Mouse (Mus musculus) intestine, postnatal 0 days (tissue): Measurements from ENCODE around the gene Stap2. TPM values are rescaled to one million over a fixed set of nuclear protein-coding genes. Genes with fewer than 3 reads are reported as not detected.
A peak's percentile ranks its signal among the peaks of the same experiment; 100 is the strongest.

Experiments used
- ATAC-seq: fragments of 200-750 bp; cut with Nextera tagmentation; 2 replicates; pipeline ENCODE4 v1.8.0; 2017; ENCODE audit warnings: mild to moderate bottlenecking, moderate TSS enrichment, moderate library complexity
- H3K27ac ChIP-seq: fragments of 300-500 bp; sonication (generic); 2 replicates; pipeline ENCODE4 v1.5.1; 2014; ENCODE audit warnings: mild to moderate bottlenecking, low read depth, low read length, moderate library complexity
- H3K27me3 ChIP-seq: fragments of 300-500 bp; sonication (generic); replicated peaks from 2 replicates; pipeline ENCODE4 v1.6.1; 2014; ENCODE audit warnings: low read length, mixed read lengths; ENCODE audit not compliant: control insufficient read depth, insufficient read depth
- H3K36me3 ChIP-seq: fragments of 300-500 bp; sonication (generic); 2 replicates; pipeline ENCODE4 v1.6.1; 2014; ENCODE audit warnings: mild to moderate bottlenecking, moderate library complexity; ENCODE audit not compliant: control insufficient read depth, insufficient read depth
- H3K4me1 ChIP-seq: fragments of 300-500 bp; sonication (generic); replicated peaks from 2 replicates; pipeline ENCODE4 v1.6.1; 2014; ENCODE audit warnings: antibody characterized with exemption, low read length, mixed read lengths; ENCODE audit not compliant: control insufficient read depth, insufficient read depth
- H3K4me2 ChIP-seq: fragments of 300-500 bp; sonication (generic); replicated peaks from 2 replicates; pipeline ENCODE4 v1.6.1; 2014; ENCODE audit warnings: low read depth, mild to moderate bottlenecking, moderate library complexity
- H3K4me3 ChIP-seq: fragments of 300-500 bp; sonication (generic); 2 replicates; pipeline ENCODE4 v1.5.1; 2014; ENCODE audit warnings: low read depth, low read length
- H3K9ac ChIP-seq: fragments of 300-500 bp; sonication (generic); 2 replicates; pipeline ENCODE4 v1.6.1; 2014; ENCODE audit warnings: mild to moderate bottlenecking, low read depth, low read length
- H3K9me3 ChIP-seq: fragments of 300-500 bp; sonication (generic); 2 replicates; pipeline ENCODE4 v1.6.1; 2016; ENCODE audit warnings: mixed run types; ENCODE audit not compliant: control insufficient read depth
- CTCF ChIP-seq: sonication (generic); IDR thresholded peaks from 2 replicates; pipeline ENCODE4 v1.5.1; 2016; ENCODE audit warnings: low read depth, mild to moderate bottlenecking, control low read depth, antibody characterized with exemption, moderate library complexity
- WGBS: fragments of 180-500 bp; shearing (Covaris S2); extraction: QIAGEN DNeasy Blood & Tissue Kit; methylation state at CpG from one replicate; pipeline ENCODE4 v1.1.7; 2014; 5-methylcytosine and 5-hydroxymethylcytosine counted together
- polyA plus RNA-seq: library from polyadenylated mRNA; unstranded; fragments of >200 nt; fragmentation: Nextera tagmentation; extraction: Ambion mirVana; gene quantifications from 2 replicates; pipeline ENCODE4 v1.2.1, GENCODE M21; 2015

The Stap2 gene
- polyA plus RNA-seq, 1 experiment from 2014 or later: 82.8 TPM

- no peak overlapping the region for H3K9ac ChIP-seq
- H3K27ac ChIP-seq: no peak overlapping the region
- H3K4me1 ChIP-seq: peaks cover 5% of the 10 kb centered on the region; the same call in 1 of the 2 replicates
- H3K4me2 ChIP-seq: no peak overlapping the region
- H3K36me3 ChIP-seq: peaks cover 15% of the 10 kb centered on the region
- 67% methylated on average over 3 of the region's 3 CpGs for WGBS
- ATAC-seq: no peak
- no peaks in the 10 kb centered on the region for H3K27me3 ChIP-seq
- no peak overlapping the region for H3K4me3 ChIP-seq
- no peaks in the 10 kb centered on the region for H3K9me3 ChIP-seq
- no peak for TF ChIP-seq CTCF
Measured at GRCm38 (mm10) chr17:56003000-56003399, 2.4 kb downstream of the Stap2 start.

GRCm38 (mm10) chr17:55999794-56000499 lies 5.4 kb downstream of the Stap2 start:
- WGBS: 34% methylated on average over 30 of the region's 30 CpGs

GRCm38 (mm10) chr17:55996007-55996406 lies 9.4 kb downstream of the Stap2 start:
- H3K9ac ChIP-seq: no peak overlapping the region

More at GRCm38 (mm10) chr17:55999794-56000499, 5.4 kb downstream of the Stap2 start:
- no peak overlapping the region for H3K4me2 ChIP-seq
- ATAC-seq: no peak
- TF ChIP-seq CTCF: peak; percentile 11; the same call in 1 of the 2 replicates
- H3K4me3 ChIP-seq: no peak overlapping the region
- H3K9me3 ChIP-seq: no peaks in the 10 kb centered on the region
- H3K36me3 ChIP-seq: peaks cover 24% of the 10 kb centered on the region
- no peaks in the 10 kb centered on the region for H3K4me1 ChIP-seq
- H3K27ac ChIP-seq: no peak overlapping the region
- H3K9ac ChIP-seq: no peak overlapping the region
- no peaks in the 10 kb centered on the region for H3K27me3 ChIP-seq

GRCm38 (mm10) chr17:55990278-55990898 lies 15.0 kb downstream of the Stap2 start:
- no peak for TF ChIP-seq CTCF
- Histone ChIP-seq H3K9ac (no peak overlapping the region), H3K4me1 (peaks cover 3% of the 10 kb centered on the region; the same call in 1 of the 2 replicates), H3K4me2 (no peak overlapping the region), H3K27me3 (peaks cover 8% of the 10 kb centered on the region), H3K4me3 (no peak overlapping the region), H3K27ac (no peak overlapping the region), H3K36me3 (no peaks in the 10 kb centered on the region), H3K9me3 (no peaks in the 10 kb centered on the region)
- 48% methylated on average over 8 of the region's 8 CpGs for WGBS
- peak; percentile 75 for ATAC-seq

More at GRCm38 (mm10) chr17:55996007-55996406, 9.4 kb downstream of the Stap2 start:
- WGBS: 59% methylated on average over 15 of the region's 15 CpGs
- Histone ChIP-seq H3K4me1 (no peaks in the 10 kb centered on the region), H3K36me3 (peaks cover 17% of the 10 kb centered on the region; the same call in 1 of the 2 replicates), H3K4me2 (no peak overlapping the region; the same call in 1 of the 2 replicates), H3K27me3 (no peaks in the 10 kb centered on the region), H3K9me3 (no peaks in the 10 kb centered on the region), H3K27ac (0 out of 2 replicates have a peak overlapping the region, but pooled peaks have one; percentile 11), H3K4me3 (no peak overlapping the region)
- TF ChIP-seq CTCF: no peak
- ATAC-seq: peak; percentile 64

- no peak for TF ChIP-seq CTCF
- WGBS: 8% methylated on average over 32 of the region's 35 CpGs
- Histone ChIP-seq H3K4me3 (peak within 1 kb of the TSS; percentile 21; the same call in 1 of the 2 replicates), H3K27me3 (peaks cover 8% of the 10 kb centered on the region), H3K4me2 (peak within 1 kb of the TSS; percentile 49), H3K4me1 (peaks cover 3% of the 10 kb centered on the region; the same call in 1 of the 2 replicates), H3K9ac (no peak within 1 kb of the TSS), H3K36me3 (no peaks in the 10 kb centered on the region), H3K27ac (no peak within 1 kb of the TSS), H3K9me3 (no peaks in the 10 kb centered on the region)
- ATAC-seq: no peak
Measured at GRCm38 (mm10) chr17:55986030-55986961, 19.1 kb downstream of the Stap2 start, which contains the start of gene Fsd1. Gene Fsd1 (plus strand): TSS chr17:55986509.

GRCm38 (mm10) chr17:55977301-55977700 lies 28.1 kb downstream of the Stap2 start:
- Histone ChIP-seq H3K36me3 (no peaks in the 10 kb centered on the region), H3K27ac (no peak overlapping the region), H3K9ac (no peak overlapping the region), H3K4me2 (no peak overlapping the region), H3K27me3 (no peaks in the 10 kb centered on the region), H3K4me1 (no peaks in the 10 kb centered on the region), H3K9me3 (no peaks in the 10 kb centered on the region), H3K4me3 (no peak overlapping the region)
- WGBS: 39% methylated on average over 3 of the region's 3 CpGs
- TF ChIP-seq CTCF: no peak
- no peak for ATAC-seq
